Mouse (Mus musculus): ENCODE data around the gene Atr. TPM values are rescaled to one million over a fixed set of nuclear protein-coding genes. Genes with fewer than 3 reads are reported as not detected.

Gene Atr
- polyA plus RNA-seq (2017; shearing (Covaris generic)), result 10 to 100 TPM; 27.9 to 32.3 TPM

DNA sequence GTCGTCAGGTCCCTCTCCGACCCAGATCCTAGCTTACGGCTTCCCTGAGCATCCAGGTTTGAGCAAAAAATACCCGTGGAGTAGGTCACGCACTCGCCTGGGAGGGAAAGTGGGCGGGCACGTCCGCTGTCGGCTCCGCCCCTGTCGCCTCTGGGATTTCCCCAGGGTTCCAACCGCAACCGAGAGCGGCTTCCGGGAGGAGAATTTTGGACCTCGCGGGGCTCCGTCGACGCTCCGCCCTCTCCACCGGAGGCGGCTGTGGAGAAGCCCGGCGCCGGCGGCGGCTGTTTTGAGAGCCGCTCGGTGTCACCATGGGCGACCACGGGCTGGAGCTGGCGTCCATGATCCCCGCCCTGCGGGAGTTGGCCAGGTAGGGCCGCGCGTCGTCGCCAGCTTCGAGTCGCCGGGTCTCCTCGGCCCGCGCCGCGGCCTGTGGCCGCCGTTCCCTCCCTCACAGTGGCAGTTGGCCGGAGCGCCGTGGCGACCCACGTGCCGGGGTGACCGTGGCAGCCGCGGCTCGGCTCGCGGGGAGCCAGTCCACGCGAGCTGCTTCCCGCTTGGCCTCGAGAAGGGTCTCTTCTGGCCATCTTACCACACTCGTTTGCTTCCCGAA is at the start of gene Atr:
TSS of gene Atr (plus strand) at position 184 of the 613 bp plus-strand sequence.

GRCm38 (mm10) chr9:95844825-95845460 is 12.5 kb upstream of the Atr start, which contains the start of gene Pls1:
Gene Pls1, minus strand, starts transcription at chr9:95845311.

GRCm38 (mm10) chr9:95954585-95955461 is 97.4 kb downstream of the Atr start, which contains the start of gene Xrn1:
Gene Xrn1, plus strand, starts transcription at chr9:95954760.

Other genes with a start within 250 kb of the Atr start
- gene Pcolce2, start 220.0 kb upstream of the Atr start, polyA plus RNA-seq (2017; shearing (Covaris generic)), result 1 to 10 TPM in 1 of 2 experiments, under 1 TPM in 1; 0.08 to 1.2 TPM
- gene Trpc1, start 107.2 kb upstream of the Atr start, polyA plus RNA-seq (2017; shearing (Covaris generic)), result 1 to 10 TPM in 1 of 2 experiments, under 1 TPM in 1; 0.99 to 2.4 TPM
- 1 to 10 TPM in 1 of 2 experiments, under 1 TPM in 1; 0.86 to 2.0 TPM for gene Pls1, start 12.3 kb upstream of the Atr start, polyA plus RNA-seq (2017; shearing (Covaris generic))
- gene Xrn1, start 97.2 kb downstream of the Atr start, polyA plus RNA-seq (2017; shearing (Covaris generic)), result 10 to 100 TPM; 36.6 to 43.3 TPM